Mouse (Mus musculus) liver, postnatal 0 days (tissue): ENCODE data around the gene Hsd17b12.

Source experiments
- CTCF ChIP-seq: sonication (generic); IDR thresholded peaks from 2 replicates; pipeline ENCODE4 v1.5.1; 2016; ENCODE audit warnings: antibody characterized with exemption, low read depth
- EP300 ChIP-seq: IDR thresholded peaks from 2 replicates; pipeline ENCODE4 v1.6.1; 2016; ENCODE audit warnings: antibody characterized with exemption, low read depth, mild to moderate bottlenecking

GRCm38 (mm10) chr2:93992259-93992658 lies 165.5 kb downstream of the Hsd17b12 start:
- TF ChIP-seq CTCF (no peak), EP300 (no peak)
